Mouse (Mus musculus) gastrocnemius, adult 8-10 months (tissue): Measurements from ENCODE around the gene Chst10. TPM values are rescaled to one million over a fixed set of nuclear protein-coding genes. Genes with fewer than 3 reads are reported as not detected.

Experiments used
- DNase-seq, 2 experiments: peaks; one replicate each; pipeline ENCODE4 v3.0.0; 2022; ENCODE audit warnings: low spot score in 2 of 2
- total RNA-seq, 4 experiments: library from RNA; stranded (reverse); gene quantifications; 2 replicates each; pipeline ENCODE4 v1.2.4; 2022

Gene Chst10
- total RNA-seq, 4 experiments from 2014 or later: 0.16 to 0.36 (median 0.19) TPM; not detected in 1

DNA sequence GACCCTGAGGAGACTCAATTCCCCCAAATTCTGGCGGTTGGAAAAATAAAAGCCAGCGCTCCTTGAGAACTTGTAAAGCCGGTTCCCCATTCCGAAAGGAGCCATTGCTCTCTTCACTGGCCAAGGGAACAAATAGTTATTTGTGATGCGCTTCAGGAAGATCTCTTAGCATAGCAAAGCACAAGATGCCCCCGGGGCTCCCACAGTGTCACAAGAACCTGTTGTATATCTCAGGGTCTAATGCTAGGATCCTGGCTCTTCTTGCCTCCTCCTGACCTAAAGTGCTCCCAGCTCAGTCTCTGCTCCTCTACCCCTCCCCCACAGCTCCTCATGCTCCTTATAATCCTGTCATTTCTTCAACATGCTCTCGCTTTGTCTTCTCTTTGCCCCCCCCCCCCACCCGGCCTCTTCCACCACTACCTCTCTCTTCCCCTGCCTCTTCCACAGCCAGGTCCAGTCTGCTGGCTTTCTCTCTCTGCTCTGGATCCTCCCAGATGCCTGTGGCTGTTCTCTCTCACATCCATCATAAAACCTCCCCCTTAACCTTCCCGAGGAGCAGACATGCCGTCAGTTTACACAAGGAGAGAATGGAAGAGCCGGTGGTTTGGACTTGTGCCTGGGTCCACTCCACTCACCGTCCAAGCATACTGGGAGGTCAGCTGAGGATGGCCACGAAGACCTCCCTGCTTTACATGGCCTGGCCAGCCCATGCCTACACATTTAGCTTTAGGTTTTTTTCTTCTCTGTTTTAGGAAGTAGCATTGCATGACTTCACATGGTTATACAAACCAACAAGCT, 28.4 kb downstream of the Chst10 start:
- DNase-seq: no peak

DNA sequence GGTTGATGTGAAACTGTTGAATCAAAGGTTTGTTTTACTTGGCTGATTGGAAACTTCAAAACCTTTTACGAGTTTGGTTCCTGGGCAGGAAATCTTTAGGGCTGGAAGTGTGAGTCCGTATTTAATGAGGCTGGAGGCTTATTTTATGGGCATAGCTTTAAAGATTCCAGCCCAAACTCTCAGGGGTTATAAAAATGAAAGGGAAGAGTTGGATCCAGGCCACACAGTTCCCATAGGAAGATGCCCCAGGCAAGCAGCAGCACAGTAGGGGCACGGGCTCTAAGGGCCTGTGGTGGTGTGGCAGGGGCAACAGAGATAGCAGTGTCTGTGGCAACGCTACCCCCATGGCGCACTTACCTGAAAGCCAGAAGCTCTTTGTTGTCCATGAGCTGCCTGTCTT, 31.7 kb downstream of the Chst10 start:
- DNase-seq: no peak

DNA sequence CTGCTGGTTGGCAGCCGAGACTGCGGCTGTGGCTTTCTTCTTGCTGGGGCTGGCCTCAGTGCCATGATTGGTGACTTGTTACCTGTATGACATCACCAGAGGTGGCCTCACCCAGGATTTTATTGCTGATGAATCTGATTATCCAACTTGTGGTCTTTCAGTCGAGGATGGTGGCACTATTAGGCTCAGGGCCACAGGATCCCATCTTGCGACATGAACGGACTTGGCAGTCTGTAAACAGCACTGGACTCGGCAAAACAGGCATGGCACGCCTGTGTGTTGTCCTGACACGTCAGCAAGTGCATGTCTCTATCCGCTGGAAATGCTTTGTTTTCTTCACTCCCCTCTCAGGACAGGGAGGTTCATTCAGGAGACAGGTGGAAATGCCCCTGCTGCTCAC, 33.6 kb downstream of the Chst10 start:
- DNase-seq: no peak

DNA sequence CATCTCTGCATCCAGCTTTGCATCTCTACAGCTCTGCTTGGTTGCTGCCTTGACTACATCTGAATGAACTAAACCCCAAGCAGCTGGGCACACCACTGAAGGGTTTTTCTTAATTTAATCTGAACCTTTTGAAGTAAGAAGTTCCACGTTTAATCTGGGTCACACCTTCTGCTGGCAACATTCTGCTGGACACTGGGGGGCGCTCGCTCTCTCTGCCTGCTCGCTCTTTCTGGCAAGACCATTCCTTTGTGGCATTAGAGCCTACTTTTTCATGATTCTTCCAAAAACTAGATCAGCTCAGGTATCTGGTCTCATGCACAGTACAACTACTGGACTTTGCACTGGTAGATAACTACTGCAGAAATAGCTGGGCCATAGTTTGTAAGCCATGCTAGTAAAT, 35.7 kb downstream of the Chst10 start:
- DNase-seq: no peak

DNA sequence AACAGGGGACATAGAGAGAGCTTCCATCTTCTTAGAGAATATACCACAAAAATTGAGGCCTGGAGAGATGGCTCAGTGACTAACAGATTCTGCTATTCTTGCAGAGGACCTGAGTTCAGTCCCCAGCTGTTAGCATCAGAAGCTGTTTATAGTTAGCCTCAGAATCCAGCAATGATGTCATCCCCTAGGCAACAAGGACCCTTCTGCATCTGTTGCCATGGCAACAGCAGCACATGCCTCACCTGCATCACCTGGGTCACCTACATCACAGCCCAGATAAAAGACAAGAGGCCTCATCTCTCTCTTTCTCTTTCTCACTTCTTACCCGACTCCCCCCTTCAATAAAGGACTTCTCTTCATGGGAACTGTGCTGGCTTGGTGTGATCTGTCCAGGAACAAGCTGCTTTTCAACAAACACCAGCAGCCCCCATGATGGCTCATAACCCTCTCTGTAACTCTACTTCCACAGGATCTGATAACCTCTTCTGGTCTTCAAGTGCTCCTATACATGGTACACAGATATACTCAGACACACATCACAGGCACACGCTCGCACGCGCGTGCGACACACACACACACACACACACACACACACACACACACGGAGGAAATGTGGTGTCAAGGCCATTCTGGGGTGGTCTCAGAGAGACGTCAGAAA, 37.0 kb downstream of the Chst10 start:
- no peak for DNase-seq

DNA sequence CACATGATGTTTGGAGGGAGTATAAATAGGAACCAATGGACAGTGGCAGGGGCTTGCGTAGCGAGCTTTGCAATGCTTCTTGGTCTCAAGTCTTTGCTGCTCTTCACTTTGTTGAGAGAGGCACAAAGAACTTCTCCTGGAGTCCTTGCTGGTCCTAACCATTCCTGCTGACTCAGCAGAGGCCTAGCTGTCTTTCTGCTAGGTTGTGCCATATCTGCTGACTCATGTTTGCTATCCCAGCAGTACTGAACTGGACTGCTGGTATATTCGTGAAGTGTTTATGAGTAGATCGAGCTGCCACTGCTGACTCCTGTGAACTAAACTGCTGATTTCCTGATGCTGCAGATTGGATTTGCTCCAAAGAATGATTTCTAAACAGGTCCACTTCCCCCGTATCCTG, 37.8 kb downstream of the Chst10 start:
- DNase-seq: no peak

DNA sequence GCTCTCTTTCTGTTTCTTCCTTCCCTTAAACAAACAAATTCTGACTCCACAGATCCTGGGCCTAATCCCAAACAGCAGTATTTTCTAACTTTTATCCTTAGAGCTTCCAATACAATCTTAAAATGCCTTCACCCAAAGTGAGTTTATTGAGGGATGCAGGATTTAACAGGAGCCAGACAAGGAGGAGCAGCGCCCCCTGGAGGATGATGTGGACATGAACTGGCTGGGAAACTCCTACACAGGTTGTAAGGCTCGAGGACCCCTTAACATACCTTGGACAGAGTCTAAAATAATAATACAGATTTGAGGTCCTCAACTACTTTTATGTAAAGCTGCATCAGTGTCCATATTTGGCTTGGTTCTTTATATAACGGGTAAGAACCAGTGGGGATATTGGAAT, 41.8 kb downstream of the Chst10 start:
- DNase-seq: no peak

DNA sequence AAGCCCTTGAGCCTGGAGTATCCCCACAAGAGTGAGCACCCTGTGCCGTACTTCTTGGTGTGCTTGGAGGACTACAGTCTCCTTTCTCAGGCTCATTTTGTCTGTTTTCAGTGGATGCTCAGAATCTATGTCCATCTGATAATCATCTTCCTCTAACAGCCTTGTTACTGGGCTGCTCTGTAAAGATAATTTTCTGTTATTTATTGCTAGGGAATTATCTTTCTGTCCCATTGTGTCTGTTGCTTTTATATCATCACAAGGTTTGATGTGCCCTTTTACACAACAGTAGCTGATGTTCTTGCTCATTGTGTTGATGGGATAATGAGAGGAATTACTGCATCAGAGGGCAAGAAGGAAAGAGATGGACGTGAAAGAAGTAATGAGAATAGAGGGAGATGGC, 45.7 kb downstream of the Chst10 start:
- no peak for DNase-seq

DNA sequence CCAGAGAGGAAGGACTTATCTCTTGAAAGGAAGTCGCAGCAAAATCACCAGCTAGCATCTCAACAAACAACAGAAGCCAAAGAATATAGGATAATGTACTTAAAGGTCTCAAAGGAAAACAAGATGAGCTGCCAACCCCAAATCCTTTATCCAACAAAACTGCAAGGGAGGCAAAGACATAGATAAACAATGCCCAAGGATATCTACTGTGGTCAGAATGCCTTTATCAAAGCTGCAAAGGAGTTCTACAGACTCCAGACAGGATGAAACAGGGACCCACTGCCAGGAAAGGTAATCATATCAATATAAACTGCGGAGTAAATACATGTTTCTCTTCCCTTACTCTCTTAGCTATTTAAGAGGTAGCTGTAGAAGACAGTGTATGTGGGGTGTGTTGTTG, 47.3 kb downstream of the Chst10 start:
- no peak for DNase-seq

DNA sequence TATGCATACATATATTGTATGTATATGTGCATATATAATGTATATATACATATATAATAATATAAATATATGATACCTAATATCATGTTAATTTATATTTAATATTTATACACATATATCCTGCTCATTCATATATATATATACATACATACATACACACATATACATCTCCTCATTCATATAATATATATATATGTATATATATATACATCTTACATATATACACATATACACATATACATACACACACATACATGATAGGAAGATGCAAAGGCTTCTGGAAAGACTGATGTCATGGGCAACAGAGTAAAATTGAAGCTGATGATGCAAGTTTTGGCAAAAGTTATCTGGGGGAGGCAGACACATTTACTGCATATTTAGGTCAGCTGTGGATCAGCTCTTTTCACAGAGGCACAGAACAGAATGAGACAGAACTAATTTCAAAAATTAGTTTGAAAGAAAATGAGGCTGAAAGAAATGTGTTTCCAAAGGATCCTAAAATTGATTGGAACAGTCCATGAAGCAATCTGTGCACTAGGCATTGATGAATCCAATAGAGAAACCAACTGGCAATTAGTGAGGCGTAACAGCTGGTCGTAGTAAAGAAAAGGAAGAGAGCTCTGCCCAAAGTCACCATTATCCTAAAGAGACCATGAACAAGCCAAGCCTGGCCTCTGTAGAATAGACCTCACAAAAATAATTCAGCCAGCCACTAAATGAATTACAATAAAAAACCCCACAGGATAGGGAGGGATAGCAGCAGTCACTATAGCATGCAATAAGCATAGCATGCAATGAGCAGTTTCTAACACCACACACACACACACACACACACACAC, 49.3 kb downstream of the Chst10 start:
- DNase-seq: no peak

DNA sequence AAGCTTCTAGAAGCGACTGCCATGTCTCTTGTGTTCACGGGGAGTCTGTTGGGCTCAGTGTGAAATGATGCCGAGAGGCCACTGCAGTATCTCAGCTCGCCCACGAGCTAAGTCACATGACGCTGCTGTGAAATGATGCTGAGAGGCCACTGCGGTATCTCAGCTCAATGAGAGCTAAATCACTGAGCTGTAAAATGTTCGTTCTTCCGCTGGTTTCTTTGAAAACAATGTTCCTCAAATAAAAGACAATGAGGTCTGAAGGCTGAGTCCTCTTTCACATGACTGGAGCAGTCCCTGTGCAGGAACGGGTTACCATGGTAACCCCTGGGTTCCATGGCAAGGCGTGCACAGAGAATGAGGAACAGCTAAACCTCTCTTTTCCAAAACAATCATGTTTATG, 50.0 kb downstream of the Chst10 start:
- DNase-seq: no peak

DNA sequence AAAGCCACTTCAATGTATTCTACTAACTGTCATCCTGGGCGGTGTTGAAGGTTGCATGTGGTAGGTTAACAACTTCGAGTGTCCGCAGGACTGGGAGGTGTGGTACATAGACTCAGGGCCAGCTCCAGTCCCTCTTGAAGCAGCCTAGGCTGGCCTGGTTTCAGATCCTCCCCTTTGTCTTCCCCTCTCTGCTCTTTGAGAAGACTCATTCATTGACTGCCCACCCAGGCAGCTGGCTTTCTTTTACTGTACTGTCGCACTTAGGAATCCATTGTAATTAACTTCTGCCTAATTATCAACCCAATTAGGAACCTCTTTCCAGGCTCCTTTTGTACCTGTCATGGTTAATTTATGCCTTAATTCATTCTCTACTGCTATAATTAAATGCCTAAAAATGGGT, 54.7 kb downstream of the Chst10 start:
- no peak for DNase-seq

DNA sequence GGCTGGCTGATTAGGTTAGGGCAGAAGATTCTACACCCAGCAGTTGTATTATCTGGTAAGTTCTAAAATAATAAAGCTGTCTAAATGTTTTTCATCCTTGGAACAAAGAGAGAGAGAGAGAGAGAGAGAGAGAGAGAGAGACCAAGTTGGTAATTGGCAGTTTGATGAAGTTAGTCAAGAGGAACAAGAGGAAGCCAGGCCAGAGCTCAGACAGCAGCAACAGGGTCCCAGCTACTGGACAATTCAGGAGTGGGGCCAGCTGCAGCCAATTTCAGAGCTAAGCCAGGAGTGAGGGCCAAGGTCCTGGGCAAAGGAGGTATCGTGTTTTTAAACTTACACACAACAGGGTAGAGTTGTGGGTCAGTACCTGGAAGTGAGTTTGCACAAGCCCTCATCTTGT, 55.1 kb downstream of the Chst10 start:
- no peak for DNase-seq

DNA sequence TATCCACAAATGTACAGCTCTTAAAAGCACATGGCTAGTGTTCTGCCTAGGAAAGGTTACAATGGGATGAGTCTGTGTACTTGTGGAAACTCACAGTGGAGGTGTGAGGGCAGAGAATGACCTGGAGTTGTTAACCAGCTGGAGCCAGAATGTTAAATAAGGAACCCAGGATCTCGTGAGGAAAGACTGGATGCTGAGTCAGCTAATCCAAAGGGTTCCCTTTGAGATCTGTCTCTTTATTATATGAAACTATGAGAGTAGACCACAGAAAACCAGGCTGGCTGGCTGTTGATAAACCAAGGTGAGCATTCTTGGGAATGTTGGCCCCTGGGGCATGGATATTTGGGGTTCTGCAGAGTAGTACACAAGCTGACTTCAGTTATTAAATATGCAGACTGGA, 58.0 kb downstream of the Chst10 start:
- no peak for DNase-seq

DNA sequence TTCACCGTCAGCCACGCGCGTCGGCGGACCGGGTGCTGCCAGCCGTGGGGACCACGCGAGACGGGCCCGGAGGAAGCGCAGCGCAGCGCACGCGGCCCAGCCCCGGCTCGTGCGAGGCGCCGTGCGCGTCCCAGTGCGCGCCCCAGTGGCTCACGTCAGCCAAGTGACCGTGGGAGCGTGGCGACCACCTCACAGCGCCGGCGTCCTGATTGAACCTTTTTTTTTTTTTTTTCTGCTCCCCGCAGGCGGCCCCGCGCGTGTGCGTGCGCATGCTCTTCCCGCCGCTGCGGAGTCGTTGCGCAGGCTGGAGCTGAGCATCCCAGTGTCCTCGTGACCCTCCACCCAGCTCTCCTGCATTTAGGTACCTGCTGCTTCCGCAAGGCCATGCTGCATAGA, 61.5 kb downstream of the Chst10 start, which contains the start of gene Lonrf2:
Lonrf2 (minus strand) TSS at position 235 of the 396 bp plus-strand sequence.
- DNase-seq: no peak

DNA sequence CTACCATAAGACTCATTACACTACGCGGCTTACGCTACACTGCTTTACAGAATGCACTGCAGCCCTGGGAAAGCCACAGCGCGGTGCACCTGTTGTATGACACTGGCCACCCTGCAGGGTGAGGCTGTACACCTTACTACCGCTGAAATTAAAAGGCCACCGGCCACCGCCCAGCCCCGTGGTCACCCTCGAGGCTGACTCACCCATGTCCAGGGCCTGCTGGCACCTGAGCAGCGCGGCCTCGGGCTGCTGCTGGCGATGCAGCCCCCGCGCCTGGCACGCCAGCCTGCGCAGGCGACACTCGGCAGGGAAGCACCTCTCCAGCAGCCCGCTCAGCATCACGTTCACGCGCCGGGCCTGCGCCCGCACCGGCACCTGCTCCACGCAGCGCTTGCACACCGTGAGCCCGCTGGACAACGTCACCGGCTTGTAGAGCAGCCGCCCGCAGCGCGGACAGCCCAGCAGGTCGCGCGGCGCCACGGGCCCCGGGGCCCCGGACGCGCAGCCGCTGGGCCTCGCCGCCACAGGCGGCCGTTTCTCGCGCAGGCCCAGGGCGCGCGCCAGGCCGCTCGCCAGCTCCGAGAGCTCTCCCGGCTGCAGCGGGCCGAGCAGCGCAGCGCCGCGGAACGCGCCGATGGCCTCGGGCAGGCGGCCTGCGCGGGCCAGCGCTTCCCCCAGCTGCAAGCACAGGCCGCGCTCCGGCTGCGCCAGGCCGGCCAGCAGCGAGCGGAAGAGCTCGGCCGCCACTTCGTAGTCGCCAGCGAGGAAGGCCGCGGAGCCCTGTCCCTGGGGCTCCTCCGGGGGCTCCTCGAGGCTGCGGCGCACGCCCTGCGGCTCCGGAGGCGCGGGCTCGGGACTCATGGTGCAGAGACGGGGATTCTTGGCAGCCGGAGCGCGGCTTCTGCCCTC, 62.1 kb downstream of the Chst10 start:
- no peak for DNase-seq

DNA sequence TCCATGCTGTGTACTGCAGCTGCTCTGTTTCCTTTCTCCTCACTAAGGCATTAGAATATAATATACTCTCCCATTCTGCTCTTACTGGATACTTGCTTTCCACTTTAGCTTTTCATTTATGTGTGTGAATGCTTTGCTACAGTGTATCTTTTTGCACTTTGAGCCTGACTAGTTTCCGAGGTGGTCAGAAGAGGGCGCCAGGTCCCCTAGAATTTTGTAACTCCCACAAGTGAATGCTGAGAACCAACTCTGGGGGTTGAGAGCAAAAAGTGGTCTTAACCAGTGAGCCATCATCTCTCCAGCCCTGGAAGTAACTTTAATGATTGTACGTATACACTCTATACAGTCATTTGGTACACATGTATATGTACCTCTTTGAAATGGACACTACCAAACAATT, 63.1 kb downstream of the Chst10 start:
- no peak for DNase-seq

DNA sequence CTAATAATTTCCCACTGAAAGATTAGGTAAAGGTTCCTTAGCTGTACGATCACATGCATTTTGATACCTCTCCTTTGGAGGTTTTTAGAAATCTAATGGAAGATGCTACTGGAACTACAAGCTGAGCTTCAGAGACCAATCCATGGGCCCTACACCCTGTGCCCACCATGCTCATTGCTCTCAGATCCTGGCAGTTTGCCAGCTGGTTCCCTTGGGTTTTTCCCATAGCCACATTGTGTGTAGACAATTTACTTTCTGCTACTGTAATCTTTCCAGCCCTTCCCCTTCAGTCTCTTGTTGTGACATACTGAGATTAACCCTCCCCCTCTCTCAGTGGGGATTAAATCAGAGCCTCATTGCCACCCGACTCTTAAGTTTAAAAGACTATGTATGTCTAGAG, 73.0 kb downstream of the Chst10 start:
- DNase-seq: no peak

DNA sequence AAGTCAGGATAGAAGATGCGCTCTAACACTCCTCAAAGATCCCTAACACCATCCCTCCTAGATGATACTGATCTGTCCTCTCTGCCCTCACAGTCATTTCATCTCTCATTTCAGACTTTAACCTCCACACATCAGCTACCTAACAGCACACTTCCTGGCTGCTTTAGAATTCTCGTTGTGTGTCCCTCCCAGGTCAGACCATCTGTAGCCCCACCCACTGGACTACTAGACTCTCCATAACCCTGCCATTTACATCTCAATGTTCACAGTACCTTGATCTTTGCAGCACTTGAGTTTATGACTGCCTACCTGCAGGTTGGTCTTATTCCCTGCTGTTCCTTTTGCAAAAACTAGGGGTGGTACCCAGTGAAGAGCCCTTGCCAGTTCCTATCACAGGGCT, 74.1 kb downstream of the Chst10 start:
- no peak for DNase-seq

DNA sequence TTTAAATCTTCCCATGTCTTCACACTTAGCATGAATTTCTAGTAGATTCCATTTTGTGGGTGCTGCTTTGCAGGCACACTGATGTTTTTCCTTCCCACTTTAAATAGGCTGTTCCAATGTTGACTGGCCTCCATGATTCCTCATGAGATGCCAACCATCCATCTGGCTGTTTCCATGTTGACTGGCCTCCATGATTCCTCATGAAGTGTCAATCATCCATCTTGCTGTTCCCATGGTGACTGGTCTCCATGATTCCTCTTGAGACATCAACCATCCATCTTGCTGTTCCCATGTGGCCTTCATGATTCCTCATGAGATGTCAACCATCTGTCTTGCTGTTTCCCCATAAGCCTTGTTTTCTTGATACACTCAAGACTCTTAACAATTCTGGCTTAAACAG, 78.3 kb downstream of the Chst10 start:
- DNase-seq: no peak

DNA sequence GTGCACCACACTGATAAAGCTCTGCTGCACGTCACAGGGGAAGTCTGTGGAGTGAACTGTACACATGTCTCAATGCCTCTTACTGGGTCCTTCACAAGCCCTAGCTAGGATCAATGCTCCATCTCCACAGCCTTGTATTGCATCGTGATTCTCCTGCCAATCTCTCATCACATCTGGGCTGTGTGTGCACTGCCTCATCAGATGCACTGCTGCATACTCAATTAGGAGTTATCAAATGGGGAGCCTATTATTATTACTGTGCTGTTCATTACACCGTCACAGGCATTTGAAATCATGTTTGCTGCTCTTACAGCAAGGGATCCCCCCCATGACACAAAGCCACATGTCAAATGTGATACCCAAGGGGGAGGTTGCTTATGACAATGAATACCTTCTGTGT, 80.3 kb downstream of the Chst10 start:
- no peak for DNase-seq
